Mouse (Mus musculus): ENCODE measurements around the gene Bcl7c. TPM values are rescaled to one million over a fixed set of nuclear protein-coding genes. Genes with fewer than 3 reads are reported as not detected.

The Bcl7c gene
- total and polyA plus RNA-seq, 3 experiments: 13.5 to 34.5 (median 34.1) TPM

DNA sequence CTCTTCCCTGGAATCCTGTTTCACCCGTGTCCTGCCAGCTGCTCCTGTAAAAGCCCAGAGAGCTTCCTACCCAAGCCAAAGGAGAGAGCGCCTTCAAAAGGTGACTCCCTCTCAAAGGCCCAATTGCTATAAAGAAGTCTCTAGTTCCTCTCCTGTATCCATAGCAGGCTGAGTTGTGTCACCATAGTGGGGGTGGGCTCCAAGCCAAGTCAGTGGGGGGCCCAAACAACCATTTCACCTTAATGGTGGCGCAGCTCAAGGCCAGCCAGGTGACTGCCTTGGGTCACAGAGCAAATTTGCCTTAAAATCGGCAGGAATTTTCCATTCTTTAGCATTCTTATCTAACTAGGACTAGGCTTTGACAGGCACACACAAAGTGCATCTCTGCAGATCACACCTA lies 6.1 kb upstream of the Bcl7c start:
- no peak for DNase-seq
- Histone ChIP-seq H3K4me3 (no peak overlapping the region), H3K27ac (no peak overlapping the region), H3K79me2 (replicated peaks; ENCODE audit: control insufficient read depth, insufficient read depth, low read length) (no peaks in the 10 kb centered on the region), H3K36me3 (ENCODE audit: control insufficient read depth, insufficient read depth, low read length) (no peaks in the 10 kb centered on the region), H3K27me3 (ENCODE audit: control insufficient read depth, insufficient read depth, low read length) (no peaks in the 10 kb centered on the region), H3K4me1 (ENCODE audit: control insufficient read depth, insufficient read depth, low read length) (peaks cover 2% of the 10 kb centered on the region), H3K9ac (ENCODE audit: low read depth, low read length) (no peak overlapping the region)
- intact Hi-C loops (cut with DNase I): no loop called here
- no peak for TF ChIP-seq POLR2A (IDR thresholded peaks at IDR 0.05; ENCODE audit: insufficient read depth, low read depth, low read length)
- no peak for TF ChIP-seq EP300 (IDR thresholded peaks at IDR 0.05; ENCODE audit: insufficient read depth, low read depth, low read length)
- no peak for TF ChIP-seq CTCF (IDR thresholded peaks at IDR 0.05)
- 77% methylated on average over 4 of the region's 4 CpGs for WGBS

- H3K27me3 ChIP-seq (ENCODE audit: control insufficient read depth, insufficient read depth, low read length): no peaks in the 10 kb centered on the region
- DNase-seq: peak; percentile 80 to 81
These were observed 4.0 kb upstream of the Bcl7c start, which contains the start of gene Ctf1 for GRCm38 (mm10) chr7:127712461-127713385. TSS of gene Ctf1 (plus strand) at chr7:127712736.

GRCm38 (mm10) chr7:127711456-127711855 lies 2.7 kb upstream of the Bcl7c start:
- Histone ChIP-seq H3K9ac (ENCODE audit: low read depth, low read length) (no peak overlapping the region), H3K79me2 (replicated peaks; ENCODE audit: control insufficient read depth, insufficient read depth, low read length) (no peaks in the 10 kb centered on the region), H3K4me3 (no peak overlapping the region), H3K36me3 (ENCODE audit: control insufficient read depth, insufficient read depth, low read length) (no peaks in the 10 kb centered on the region), H3K27ac (no peak overlapping the region), H3K4me1 (ENCODE audit: control insufficient read depth, insufficient read depth, low read length) (peaks cover 8% of the 10 kb centered on the region), H3K27me3 (ENCODE audit: control insufficient read depth, insufficient read depth, low read length) (no peaks in the 10 kb centered on the region)
- intact Hi-C loops (cut with DNase I): no loop called here
- WGBS: 78% methylated on average over 3 of the region's 3 CpGs
- TF ChIP-seq POLR2A (IDR thresholded peaks at IDR 0.05; ENCODE audit: insufficient read depth, low read depth, low read length) (no peak), EP300 (IDR thresholded peaks at IDR 0.05; ENCODE audit: insufficient read depth, low read depth, low read length) (no peak), CTCF (IDR thresholded peaks at IDR 0.05) (no peak)
- no peak for DNase-seq

More at GRCm38 (mm10) chr7:127712461-127713385, 4.0 kb upstream of the Bcl7c start, which contains the start of gene Ctf1:
- Histone ChIP-seq H3K4me1 (ENCODE audit: control insufficient read depth, insufficient read depth, low read length) (peaks cover 8% of the 10 kb centered on the region), H3K27ac (peak within 1 kb of the TSS; percentile 87), H3K79me2 (replicated peaks; ENCODE audit: control insufficient read depth, insufficient read depth, low read length) (no peaks in the 10 kb centered on the region), H3K36me3 (ENCODE audit: control insufficient read depth, insufficient read depth, low read length) (no peaks in the 10 kb centered on the region), H3K4me3 (peak within 1 kb of the TSS; percentile 54), H3K9ac (ENCODE audit: low read depth, low read length) (peak within 1 kb of the TSS; percentile 52)
- 8% methylated on average over 28 of the region's 28 CpGs for WGBS
- intact Hi-C loops (cut with DNase I): loop anchor here (2.0 kb wide), 1 partner anchor 34 kb away; no protein-coding TSS in a partner anchor
- TF ChIP-seq POLR2A (IDR thresholded peaks at IDR 0.05; ENCODE audit: insufficient read depth, low read depth, low read length) (peak; percentile 56; the same call in 1 of the 2 replicates), EP300 (IDR thresholded peaks at IDR 0.05; ENCODE audit: insufficient read depth, low read depth, low read length) (no peak)

DNA sequence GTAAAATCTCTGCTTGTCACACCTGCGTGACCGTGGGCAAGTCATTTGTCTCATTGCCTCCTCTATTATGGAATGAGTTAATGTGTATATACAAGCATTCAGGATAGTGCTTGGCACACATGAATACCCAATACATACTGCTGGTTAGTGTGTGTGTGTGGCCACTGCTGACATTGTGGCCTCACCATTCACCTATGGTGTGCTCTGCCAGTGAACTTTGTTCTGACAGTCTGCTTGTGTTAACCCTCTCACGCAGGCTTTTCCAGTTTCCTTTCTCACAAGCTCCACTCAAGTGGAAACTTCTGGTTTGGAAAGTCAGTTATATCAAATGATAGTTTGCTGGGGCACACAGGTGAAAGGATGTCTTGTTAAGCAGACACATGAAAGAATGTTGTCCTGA lies 2.3 kb upstream of the Bcl7c start:
- H3K27me3 ChIP-seq (ENCODE audit: control insufficient read depth, insufficient read depth, low read length): no peaks in the 10 kb centered on the region
- H3K36me3 ChIP-seq (ENCODE audit: control insufficient read depth, insufficient read depth, low read length): no peaks in the 10 kb centered on the region
- no peak for DNase-seq
- TF ChIP-seq POLR2A (IDR thresholded peaks at IDR 0.05; ENCODE audit: insufficient read depth, low read depth, low read length) (no peak), CTCF (IDR thresholded peaks at IDR 0.05) (no peak), EP300 (IDR thresholded peaks at IDR 0.05; ENCODE audit: insufficient read depth, low read depth, low read length) (no peak)
- H3K79me2 ChIP-seq (replicated peaks; ENCODE audit: control insufficient read depth, insufficient read depth, low read length): no peaks in the 10 kb centered on the region
- intact Hi-C loops (cut with DNase I): no loop called here
- H3K4me1 ChIP-seq (ENCODE audit: control insufficient read depth, insufficient read depth, low read length): peaks cover 8% of the 10 kb centered on the region
- H3K4me3 ChIP-seq: no peak overlapping the region
- 93% methylated on average over 3 of the region's 3 CpGs for WGBS
- H3K9ac ChIP-seq (ENCODE audit: low read depth, low read length): no peak overlapping the region
- no peak overlapping the region for H3K27ac ChIP-seq

GRCm38 (mm10) chr7:127709261-127709979 lies 687 bp upstream of the Bcl7c start:
- peak overlapping the region; percentile 91 for H3K4me3 ChIP-seq
- DNase-seq: no peak
- no peaks in the 10 kb centered on the region for H3K79me2 ChIP-seq (replicated peaks; ENCODE audit: control insufficient read depth, insufficient read depth, low read length)
- intact Hi-C loops (cut with DNase I): loop anchor here (5.0 kb wide), 1 partner anchor 122 kb away; the partner anchor contains the start of genes Ccdc189 and Rnf40
- H3K4me1 ChIP-seq (ENCODE audit: control insufficient read depth, insufficient read depth, low read length): peaks cover 8% of the 10 kb centered on the region
- H3K27me3 ChIP-seq (ENCODE audit: control insufficient read depth, insufficient read depth, low read length): no peaks in the 10 kb centered on the region
- no peaks in the 10 kb centered on the region for H3K36me3 ChIP-seq (ENCODE audit: control insufficient read depth, insufficient read depth, low read length)
- WGBS: 52% methylated on average over 5 of the region's 5 CpGs
- H3K27ac ChIP-seq: peak overlapping the region; percentile 96
- H3K9ac ChIP-seq (ENCODE audit: low read depth, low read length): no peak overlapping the region; the same call in 1 of the 2 replicates
- TF ChIP-seq POLR2A (IDR thresholded peaks at IDR 0.05; ENCODE audit: insufficient read depth, low read depth, low read length): no peak
- no peak for TF ChIP-seq CTCF (IDR thresholded peaks at IDR 0.05)
